Mouse (Mus musculus) thymus, postnatal 4 days (tissue): ENCODE results near the gene Best2.

Experiments
- DNase-seq: peaks from one replicate; pipeline ENCODE4 v3.0.0; 2021

The Best2 gene

DNA sequence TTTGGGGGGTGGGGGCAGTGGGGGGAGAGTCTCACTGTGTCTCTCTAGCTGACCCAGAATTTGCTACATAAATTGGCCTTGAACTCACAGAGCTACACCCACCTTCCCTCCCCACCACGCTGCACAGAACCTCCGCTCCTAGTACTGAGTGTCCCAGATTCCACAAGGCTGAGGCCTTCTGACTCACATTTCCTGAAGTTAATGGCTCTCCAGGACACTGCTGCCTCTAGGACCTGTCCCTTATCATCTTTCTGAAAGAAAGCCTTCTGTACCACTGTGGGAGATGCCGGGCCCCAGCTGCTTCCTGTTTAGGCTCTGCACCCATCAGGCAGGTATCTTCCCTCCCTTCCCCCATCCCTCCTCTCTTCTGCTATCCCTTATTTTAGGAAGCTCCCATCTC is 47.7 kb downstream of the Best2 start:
- DNase-seq = peak; percentile 54

- peak; percentile 90 for DNase-seq
Observed at GRCm38 (mm10) chr8:84965731-84966291, 48.5 kb downstream of the Best2 start.

GRCm38 (mm10) chr8:84963952-84964351 is 50.4 kb downstream of the Best2 start:
- no peak for DNase-seq

DNA sequence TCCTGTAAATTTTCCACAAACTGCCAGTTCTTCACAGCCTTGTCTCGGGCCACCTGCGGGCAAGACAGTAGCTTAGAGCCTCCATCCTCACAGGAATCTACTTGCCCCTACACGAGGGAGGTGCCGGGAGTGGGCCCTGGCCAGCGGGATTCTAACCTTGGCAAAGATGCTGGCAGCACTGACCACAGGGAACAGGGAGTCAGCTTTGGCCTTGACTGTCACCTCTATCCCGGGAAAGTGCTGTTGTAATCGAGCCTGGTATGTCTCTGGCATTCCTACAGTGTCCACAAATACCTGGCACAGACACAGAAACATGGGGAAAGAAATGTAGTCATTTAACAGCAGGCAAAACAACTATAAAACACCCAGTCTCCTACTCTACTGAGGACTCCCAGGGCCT is 54.5 kb downstream of the Best2 start:
- no peak for DNase-seq
